Mouse (Mus musculus): Measurements from ENCODE around the gene Aimp2.

DNA sequence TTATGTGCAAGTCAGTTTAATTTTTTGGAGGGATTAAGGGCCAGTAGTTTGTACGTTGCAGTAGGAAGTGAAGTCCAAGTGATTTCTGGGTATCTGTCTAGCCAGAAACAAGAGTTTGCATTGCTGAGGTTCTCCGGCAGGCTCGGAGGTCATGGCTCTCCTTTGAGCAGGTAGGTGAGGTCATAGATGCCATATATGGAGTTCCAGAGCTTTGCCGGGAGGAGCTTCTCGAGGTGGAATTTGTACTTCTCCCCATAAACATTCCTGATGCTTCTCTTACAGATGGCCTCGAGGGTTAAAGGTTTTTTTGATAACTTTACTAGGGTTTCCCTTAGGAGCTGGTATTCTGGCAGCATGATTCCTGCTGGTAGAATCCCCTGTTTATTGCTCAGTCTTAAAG, 18.9 kb downstream of the Aimp2 start:
- TF ChIP-seq POLR2A (IDR thresholded peaks at IDR 0.05; ENCODE audit: low read depth, low read length) (no peak), CTCF (IDR thresholded peaks at IDR 0.05; ENCODE audit: extremely low read depth, insufficient read depth, insufficient read length, insufficient replicate concordance) (no peak)

All from spleen, adult 2 months (tissue).